Mouse (Mus musculus): ENCODE measurements around the gene Kcnk12. TPM values are rescaled to one million over a fixed set of nuclear protein-coding genes. Genes with fewer than 3 reads are reported as not detected.

The Kcnk12 gene
- total and polyA plus RNA-seq, 3 experiments: not detected

DNA sequence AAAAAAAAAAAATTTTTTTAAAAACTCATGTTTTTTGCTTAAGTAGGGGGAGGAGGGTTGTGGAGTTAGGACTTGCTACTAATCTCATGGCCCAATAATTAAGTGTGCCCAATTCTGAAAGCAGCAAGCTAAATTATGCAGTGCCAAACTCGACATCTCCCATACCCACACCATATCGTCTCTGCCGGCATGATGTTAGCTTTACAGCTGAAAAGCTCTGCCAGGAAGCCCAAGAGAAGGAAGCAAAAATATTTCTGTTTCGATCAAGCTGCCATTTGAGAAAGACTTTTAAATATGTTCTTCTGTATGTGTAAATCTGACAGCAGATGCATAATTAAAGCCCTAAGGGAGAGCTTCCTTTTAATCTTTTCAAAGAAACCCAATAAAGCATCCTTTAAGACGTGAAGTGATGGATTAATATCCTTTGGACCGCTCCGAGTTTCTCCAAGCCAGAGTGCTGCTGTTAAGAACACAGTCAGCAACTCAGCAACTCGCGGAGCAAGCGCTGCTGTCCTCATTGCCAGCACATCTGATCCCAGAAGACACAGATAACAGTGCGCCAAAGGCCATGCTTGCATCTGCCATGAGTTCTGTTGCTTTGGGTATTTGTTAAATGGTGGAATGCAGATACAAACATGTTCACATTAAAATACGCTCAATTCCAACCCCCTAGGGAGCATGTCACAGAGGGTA, 5.0 kb downstream of the Kcnk12 start:
- Histone ChIP-seq H3K9me3 (replicated peaks; ENCODE audit: insufficient read depth, low read length) (no peaks in the 10 kb centered on the region), H3K79me2 (ENCODE audit: control insufficient read depth, insufficient read depth, low read length, poor library complexity) (no peaks in the 10 kb centered on the region), H3K27me3 (ENCODE audit: control insufficient read depth in 1 of 2, insufficient read depth in 2 of 2, low read length in 2 of 2) (no peaks in the 10 kb centered on the region), H3K4me3 (ENCODE audit: control insufficient read depth in 1 of 2, insufficient read depth in 1 of 2, low read depth in 2 of 2, low read length in 2 of 2) (no peak overlapping the region), H3K36me3 (ENCODE audit: control insufficient read depth in 1 of 2, insufficient read depth in 2 of 2, low read length in 2 of 2) (no peaks in the 10 kb centered on the region), H3K9ac (ENCODE audit: control insufficient read depth, low read depth, low read length, poor library complexity, severe bottlenecking) (no peak overlapping the region), H3K4me1 (ENCODE audit: control insufficient read depth in 1 of 2, insufficient read depth in 2 of 2, low read length in 2 of 2) (no peaks in the 10 kb centered on the region), H3K27ac (ENCODE audit: control insufficient read depth, low read depth, low read length) (no peak overlapping the region)
- no peak for DNase-seq (ENCODE audit: low read depth, low spot score)
- TF ChIP-seq CHD1 (IDR thresholded peaks at IDR 0.05; ENCODE audit: low read depth, low read length): no peak
- TF ChIP-seq MAFK (IDR thresholded peaks at IDR 0.05; ENCODE audit: borderline replicate concordance, low read depth, low read length): no peak
- TF ChIP-seq UBTF (IDR thresholded peaks at IDR 0.05; ENCODE audit: borderline replicate concordance, insufficient read depth, low read depth, low read length): no peak
- TF ChIP-seq JUND (IDR thresholded peaks at IDR 0.05; ENCODE audit: low read depth, low read length): no peak
- TF ChIP-seq CHD2 (IDR thresholded peaks at IDR 0.05; ENCODE audit: low read length): no peak
- no peak for TF ChIP-seq ETS1 (IDR thresholded peaks at IDR 0.05; ENCODE audit: low read depth, low read length)
- no peak for TF ChIP-seq SIN3A (IDR thresholded peaks at IDR 0.05; ENCODE audit: low read length)
- no peak for TF ChIP-seq ELF1 (IDR thresholded peaks at IDR 0.05; ENCODE audit: low read depth, low read length)
- TF ChIP-seq CTCF (IDR thresholded peaks at IDR 0.05 in 2 of 3, conservative IDR thresholded peaks at IDR 0.05 in 1 of 3; ENCODE audit: control insufficient read depth in 1 of 3, insufficient read depth in 1 of 3, low read depth in 2 of 3, low read length in 3 of 3, poor library complexity in 1 of 3, severe bottlenecking in 1 of 3): no peak
- TF ChIP-seq POLR2AphosphoS5 (IDR thresholded peaks at IDR 0.05; ENCODE audit: borderline replicate concordance, low read depth, low read length): no peak
- TF ChIP-seq ZKSCAN1 (IDR thresholded peaks at IDR 0.05; ENCODE audit: low read depth, low read length): no peak
- no peak for TF ChIP-seq RCOR1 (IDR thresholded peaks at IDR 0.05; ENCODE audit: low read depth, low read length)
- no peak for TF ChIP-seq MAZ (IDR thresholded peaks at IDR 0.05; ENCODE audit: low read depth, low read length)
- TF ChIP-seq RAD21 (IDR thresholded peaks at IDR 0.05; ENCODE audit: low read depth, low read length): no peak

DNA sequence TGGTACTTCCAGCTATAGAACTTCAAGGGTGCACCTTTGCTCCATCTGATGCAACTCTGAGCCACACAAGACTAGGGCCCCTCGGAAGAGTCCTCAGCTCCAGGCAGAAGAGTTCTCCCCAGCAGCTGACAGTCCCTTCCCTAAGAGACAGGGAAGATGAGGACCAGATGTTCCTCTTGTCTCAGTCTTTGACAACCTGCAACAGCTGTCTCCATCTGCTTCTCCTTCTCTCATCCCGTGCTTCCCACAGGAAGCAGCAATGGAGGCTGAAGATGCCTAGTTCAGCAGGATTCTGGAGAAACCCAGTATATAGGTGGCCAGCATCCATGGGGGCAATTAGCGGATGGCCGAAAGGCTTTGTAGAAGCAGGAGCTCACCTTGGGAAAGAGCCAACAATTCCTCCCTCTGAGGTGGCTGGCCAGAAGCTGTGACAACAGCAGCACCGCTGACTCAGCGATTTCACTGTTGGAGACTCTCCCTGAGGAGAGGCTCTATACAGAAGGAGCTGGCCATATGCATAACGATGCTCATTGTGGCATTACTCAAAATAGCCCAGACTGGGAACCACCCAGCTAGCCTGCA, 6.2 kb downstream of the Kcnk12 start:
- Histone ChIP-seq H3K36me3 (ENCODE audit: control insufficient read depth in 1 of 2, insufficient read depth in 2 of 2, low read length in 2 of 2) (no peaks in the 10 kb centered on the region), H3K27me3 (ENCODE audit: control insufficient read depth in 1 of 2, insufficient read depth in 2 of 2, low read length in 2 of 2) (no peaks in the 10 kb centered on the region), H3K9me3 (replicated peaks; ENCODE audit: insufficient read depth, low read length) (no peaks in the 10 kb centered on the region), H3K27ac (ENCODE audit: control insufficient read depth, low read depth, low read length) (no peak overlapping the region), H3K4me1 (ENCODE audit: control insufficient read depth in 1 of 2, insufficient read depth in 2 of 2, low read length in 2 of 2) (no peaks in the 10 kb centered on the region), H3K79me2 (ENCODE audit: control insufficient read depth, insufficient read depth, low read length, poor library complexity) (no peaks in the 10 kb centered on the region), H3K4me3 (ENCODE audit: control insufficient read depth in 1 of 2, insufficient read depth in 1 of 2, low read depth in 2 of 2, low read length in 2 of 2) (no peak overlapping the region), H3K9ac (ENCODE audit: control insufficient read depth, low read depth, low read length, poor library complexity, severe bottlenecking) (no peak overlapping the region)
- TF ChIP-seq MAFK (IDR thresholded peaks at IDR 0.05; ENCODE audit: borderline replicate concordance, low read depth, low read length) (peak; percentile 73; the same call in 1 of the 2 replicates), MAZ (IDR thresholded peaks at IDR 0.05; ENCODE audit: low read depth, low read length) (no peak)
- DNase-seq (ENCODE audit: low read depth, low spot score): no peak
